Mouse (Mus musculus): ENCODE data around the gene Gng12.

DNA sequence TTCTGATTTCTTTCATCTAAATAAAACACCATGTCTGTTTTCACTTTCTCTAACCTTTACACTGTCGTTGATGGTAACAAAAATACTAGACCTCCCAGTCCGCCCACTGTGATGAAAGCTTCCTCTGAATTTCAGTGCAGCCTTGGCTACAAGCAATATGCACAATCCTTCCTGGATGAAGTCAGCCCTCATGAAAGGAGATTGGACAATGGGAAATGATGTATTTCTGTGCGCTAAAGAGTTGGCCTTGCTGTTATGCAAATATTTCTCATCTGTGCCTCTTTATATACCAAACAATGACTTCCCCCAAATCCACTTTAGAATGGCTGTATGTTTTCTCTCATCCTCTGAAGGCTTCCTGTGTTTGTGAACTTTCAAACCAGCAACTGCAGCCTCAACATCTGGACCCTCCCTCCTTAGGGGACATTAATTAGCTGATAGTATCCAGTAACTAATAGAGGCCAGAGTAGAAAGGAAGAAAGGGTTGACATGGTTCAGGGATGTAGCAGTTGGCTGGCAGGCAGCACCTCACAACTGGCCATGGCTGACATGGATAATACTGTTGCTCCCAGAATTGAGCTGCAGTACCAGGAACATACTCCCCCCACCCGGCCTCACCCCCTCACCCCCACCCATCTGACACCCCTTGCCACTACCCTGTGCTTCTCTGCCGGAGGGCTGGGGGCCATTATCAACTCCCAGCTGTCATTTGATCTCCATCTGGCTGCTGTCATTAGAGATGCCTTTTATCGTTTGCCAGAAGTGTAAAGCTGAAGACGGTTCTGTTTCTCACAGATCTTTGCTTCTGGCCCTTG lies 152.9 kb downstream of the Gng12 start:
- no peak for TF ChIP-seq CTCF (IDR thresholded peaks at IDR 0.05)
- TF ChIP-seq EP300 (IDR thresholded peaks at IDR 0.05) = no peak
